Mouse (Mus musculus) cortical plate, adult 2 months (tissue): ENCODE measurements around the gene Fbxl16.

Experiments used
- CTCF ChIP-seq: fragments of 200-500 bp; IDR thresholded peaks from 2 replicates; pipeline ENCODE4 v1.5.1; 2011; ENCODE audit warnings: mild to moderate bottlenecking, control low read depth, low read length; ENCODE audit not compliant: insufficient read depth; ENCODE audit errors: extremely low read depth
- POLR2A ChIP-seq: fragments of 200-500 bp; IDR thresholded peaks from 2 replicates; pipeline ENCODE4 v1.6.1; 2011; ENCODE audit warnings: mild to moderate bottlenecking, low read length, control low read depth; ENCODE audit not compliant: insufficient read depth; ENCODE audit errors: extremely low read depth

DNA sequence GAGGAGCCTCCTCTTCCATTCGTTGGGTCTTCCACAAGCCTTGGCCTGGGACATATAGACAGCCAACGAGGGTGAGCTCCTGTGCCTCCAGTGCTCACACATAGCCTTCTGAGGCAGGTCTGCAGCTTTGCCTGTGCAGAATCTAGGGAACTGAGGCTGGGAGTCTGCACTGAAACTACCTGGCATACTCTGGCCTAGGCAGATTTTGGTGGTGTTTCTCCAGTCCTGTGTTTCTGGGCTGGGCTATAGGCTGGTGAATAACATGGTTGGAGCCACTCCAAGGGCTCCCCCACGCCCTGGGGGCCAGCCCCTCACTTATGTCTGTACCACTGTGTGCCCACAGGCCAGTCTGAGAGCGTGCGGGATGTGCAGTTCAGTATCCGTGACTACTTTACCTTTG, 16.4 kb downstream of the Fbxl16 start:
- no peak for TF ChIP-seq POLR2A
- no peak for TF ChIP-seq CTCF
